Mouse (Mus musculus) midbrain, embryonic 14.5 days (tissue): ENCODE measurements around the gene Bcam. TPM values are rescaled to one million over a fixed set of nuclear protein-coding genes. Genes with fewer than 3 reads are reported as not detected.

Source experiments
- ATAC-seq: fragments of 200-750 bp; cut with Nextera tagmentation; 2 replicates; pipeline ENCODE4 v1.8.0; 2017; ENCODE audit warnings: moderate number of reproducible peaks, moderate library complexity; ENCODE audit not compliant: low FRiP score, low TSS enrichment
- DNase-seq: peaks from one replicate; pipeline ENCODE4 v3.0.0-alpha.2; 2015
- H3K27ac ChIP-seq: fragments of 300-500 bp; sonication (generic); replicated peaks from 2 replicates; pipeline ENCODE4 v1.5.1; 2014; ENCODE audit warnings: mild to moderate bottlenecking, low read depth, low read length, moderate library complexity
- H3K27me3 ChIP-seq: fragments of 300-500 bp; sonication (generic); 2 replicates; pipeline ENCODE4 v1.6.1; 2014; ENCODE audit warnings: low read length, control low read depth, mixed read lengths; ENCODE audit not compliant: control insufficient read depth, insufficient read depth
- H3K36me3 ChIP-seq: fragments of 300-500 bp; sonication (generic); 2 replicates; pipeline ENCODE4 v1.6.1; 2014; ENCODE audit warnings: low read length, control low read depth; ENCODE audit not compliant: control insufficient read depth, insufficient read depth
- H3K4me1 ChIP-seq: fragments of 300-500 bp; sonication (generic); 2 replicates; pipeline ENCODE4 v1.6.1; 2014; ENCODE audit warnings: mild to moderate bottlenecking, antibody characterized with exemption, low read length, control low read depth; ENCODE audit not compliant: control insufficient read depth, insufficient read depth
- H3K4me2 ChIP-seq: fragments of 300-500 bp; sonication (generic); 2 replicates; pipeline ENCODE4 v1.6.1; 2014; ENCODE audit warnings: mild to moderate bottlenecking, low read length, moderate library complexity
- H3K4me3 ChIP-seq: fragments of 300-500 bp; sonication (generic); replicated peaks from 2 replicates; pipeline ENCODE4 v1.5.1; 2014; ENCODE audit warnings: low read depth, low read length
- H3K9ac ChIP-seq: fragments of 300-500 bp; sonication (generic); replicated peaks from 2 replicates; pipeline ENCODE4 v1.6.1; 2014; ENCODE audit warnings: mild to moderate bottlenecking, low read length, moderate library complexity
- H3K9me3 ChIP-seq: fragments of 300-500 bp; sonication (generic); 2 replicates; pipeline ENCODE4 v1.6.1; 2016; ENCODE audit warnings: low read length, control low read depth, mixed read lengths; ENCODE audit not compliant: control insufficient read depth
- WGBS: fragments of 180-500 bp; shearing (Covaris S2); extraction: QIAGEN DNeasy Blood & Tissue Kit; methylation state at CpG from one replicate; pipeline ENCODE4 v1.1.7; 2014; 5-methylcytosine and 5-hydroxymethylcytosine counted together
- polyA plus RNA-seq: library from polyadenylated mRNA; unstranded; fragments of >200 nt; fragmentation: Nextera tagmentation; extraction: Ambion mirVana; gene quantifications from 2 replicates; pipeline ENCODE4 v1.2.1, GENCODE M21; 2014

Gene Bcam
- polyA plus RNA-seq, 1 experiment from 2014 or later: 7.8 TPM

- Histone ChIP-seq H3K27me3 (peaks cover 43% of the 10 kb centered on the region), H3K27ac (no peak overlapping the region), H3K9me3 (no peaks in the 10 kb centered on the region), H3K4me1 (0 out of 2 replicates have a peak, but pooled peaks cover 7% of the 10 kb centered on the region), H3K4me3 (peak overlapping the region; percentile 18), H3K36me3 (no peaks in the 10 kb centered on the region), H3K9ac (0 out of 2 replicates have a peak overlapping the region, but pooled peaks have one; percentile 9), H3K4me2 (peak overlapping the region; percentile 46)
- DNase-seq (peak; percentile 55), ATAC-seq (no peak)
- 4% methylated on average over 22 of the region's 22 CpGs for WGBS
Measured at GRCm38 (mm10) chr7:19811114-19811513, 40.3 kb upstream of the Bcam start.

GRCm38 (mm10) chr7:19809369-19809768 lies 38.6 kb upstream of the Bcam start:
- H3K4me1 ChIP-seq: 0 out of 2 replicates have a peak, but pooled peaks cover 6% of the 10 kb centered on the region
- peak overlapping the region; percentile 47 for H3K4me2 ChIP-seq
- peak overlapping the region; percentile 42; the same call in 1 of the 2 replicates for H3K9ac ChIP-seq
- DNase-seq (peak; percentile 65), ATAC-seq (peak; percentile 68; the same call in 1 of the 2 replicates)
- no peaks in the 10 kb centered on the region for H3K9me3 ChIP-seq
- H3K27me3 ChIP-seq: peaks cover 43% of the 10 kb centered on the region
- 3% methylated on average over 27 of the region's 27 CpGs for WGBS
- H3K36me3 ChIP-seq: no peaks in the 10 kb centered on the region
- H3K27ac ChIP-seq: no peak overlapping the region
- peak overlapping the region; percentile 25 for H3K4me3 ChIP-seq

DNA sequence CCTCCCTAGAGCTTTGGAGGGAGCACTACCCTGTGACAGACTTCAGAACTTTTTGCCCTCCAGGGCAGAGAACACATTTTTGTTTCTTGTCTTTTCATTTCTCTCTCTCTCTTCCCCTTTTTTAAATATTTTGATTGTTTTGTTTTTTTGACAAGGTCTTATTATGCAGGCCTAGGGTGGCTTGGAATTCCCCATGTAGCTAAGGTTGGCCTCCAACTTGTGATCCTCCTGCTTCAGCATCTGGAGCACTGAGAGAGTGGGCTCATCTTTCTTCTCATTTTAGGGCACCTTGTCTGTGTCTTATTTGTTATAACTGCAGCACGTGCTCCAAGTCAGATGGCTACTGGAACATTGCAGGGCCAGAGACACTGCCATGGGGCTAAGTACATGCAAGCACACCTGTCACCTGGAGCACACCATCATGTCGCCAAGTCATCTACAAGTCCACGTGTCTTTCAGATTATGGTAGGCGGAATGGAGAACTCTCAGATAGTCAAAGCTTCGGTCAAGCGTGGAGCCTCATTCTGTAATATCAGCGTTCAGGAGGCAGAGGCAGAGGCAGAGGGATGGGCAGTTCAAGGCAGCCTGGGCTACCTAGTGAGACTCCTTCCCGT lies 35.6 kb upstream of the Bcam start:
- Histone ChIP-seq H3K36me3 (no peaks in the 10 kb centered on the region), H3K27me3 (peaks cover 31% of the 10 kb centered on the region), H3K4me3 (no peak overlapping the region), H3K9me3 (no peaks in the 10 kb centered on the region), H3K27ac (no peak overlapping the region), H3K4me2 (no peak overlapping the region), H3K9ac (no peak overlapping the region), H3K4me1 (0 out of 2 replicates have a peak, but pooled peaks cover 6% of the 10 kb centered on the region)
- DNase-seq (no peak), ATAC-seq (no peak)
- WGBS: 86% methylated on average over 8 of the region's 8 CpGs

DNA sequence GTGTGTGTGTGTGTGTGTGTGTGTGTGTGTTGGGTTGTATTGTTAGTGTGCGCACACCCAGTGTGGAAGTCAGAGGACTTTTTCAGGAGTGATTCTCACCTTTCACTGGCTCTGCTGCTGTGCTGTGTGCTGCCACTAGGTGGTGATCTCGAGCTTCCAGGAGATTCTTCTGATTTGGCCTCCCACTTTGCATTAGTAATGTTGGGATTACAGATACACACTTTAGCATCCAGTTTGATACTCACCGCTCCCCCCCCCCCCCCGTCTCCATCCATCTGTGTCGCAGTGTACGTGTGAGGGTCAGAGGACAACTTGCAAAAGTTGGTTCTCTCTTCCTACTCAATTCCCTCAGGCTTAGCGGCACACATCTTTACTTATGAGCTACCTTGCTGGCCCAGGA lies 32.2 kb upstream of the Bcam start:
- ATAC-seq (no peak), DNase-seq (peak; percentile 86)
- WGBS: 18% methylated on average over 7 of the region's 7 CpGs

DNA sequence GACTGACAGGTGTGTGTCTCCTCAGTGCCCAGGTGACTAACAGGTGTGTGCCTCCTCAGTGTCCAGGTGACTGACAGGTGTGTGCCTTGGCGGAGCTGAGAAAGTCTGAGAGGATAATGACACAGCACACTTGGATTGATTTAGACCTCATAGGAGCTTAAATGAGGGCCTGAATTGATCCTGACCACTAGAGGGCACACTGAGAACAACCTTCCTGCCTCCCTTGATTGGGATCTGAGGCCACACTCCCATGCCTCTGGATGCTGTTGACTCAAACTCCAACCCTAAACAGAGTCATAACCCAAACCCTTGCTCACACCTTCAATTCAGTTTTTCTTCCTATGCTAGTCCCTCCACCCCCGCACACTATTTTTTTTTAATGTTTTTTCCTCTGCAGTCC lies 29.9 kb upstream of the Bcam start:
- Histone ChIP-seq H3K9ac (no peak overlapping the region), H3K36me3 (no peaks in the 10 kb centered on the region), H3K4me2 (no peak overlapping the region), H3K4me3 (no peak overlapping the region), H3K9me3 (no peaks in the 10 kb centered on the region), H3K27me3 (peaks cover 15% of the 10 kb centered on the region), H3K27ac (no peak overlapping the region), H3K4me1 (no peaks in the 10 kb centered on the region)
- 35% methylated on average over 2 of the region's 2 CpGs for WGBS
- peak; percentile 71 for DNase-seq
- no peak for ATAC-seq

More for the DNA sequence above, 32.2 kb upstream of the Bcam start:
- H3K27me3 ChIP-seq: no peaks in the 10 kb centered on the region
- no peaks in the 10 kb centered on the region for H3K36me3 ChIP-seq
- H3K27ac ChIP-seq: no peak overlapping the region
- H3K4me2 ChIP-seq: no peak overlapping the region
- H3K9ac ChIP-seq: no peak overlapping the region
- no peaks in the 10 kb centered on the region for H3K9me3 ChIP-seq
- no peak overlapping the region for H3K4me3 ChIP-seq
- no peaks in the 10 kb centered on the region for H3K4me1 ChIP-seq

- peaks cover 16% of the 10 kb centered on the region for H3K27me3 ChIP-seq
- H3K9ac ChIP-seq: no peak within 1 kb of the TSS
- H3K4me3 ChIP-seq: no peak within 1 kb of the TSS
- H3K36me3 ChIP-seq: no peaks in the 10 kb centered on the region
- H3K27ac ChIP-seq: no peak within 1 kb of the TSS
- WGBS: 4% methylated on average over 32 of the region's 32 CpGs
- DNase-seq (peak; percentile 68), ATAC-seq (no peak)
- H3K4me2 ChIP-seq: no peak within 1 kb of the TSS
- H3K4me1 ChIP-seq: no peaks in the 10 kb centered on the region
- no peaks in the 10 kb centered on the region for H3K9me3 ChIP-seq
Measured at GRCm38 (mm10) chr7:19796697-19797588, 26.1 kb upstream of the Bcam start, which contains the start of gene Cblc. Cblc (minus strand) TSS chr7:19796809.

- WGBS: 15% methylated on average over 18 of the region's 18 CpGs
- Histone ChIP-seq H3K4me2 (no peak overlapping the region), H3K27ac (no peak overlapping the region), H3K36me3 (no peaks in the 10 kb centered on the region), H3K27me3 (peaks cover 16% of the 10 kb centered on the region), H3K4me3 (no peak overlapping the region), H3K9ac (no peak overlapping the region), H3K4me1 (no peaks in the 10 kb centered on the region), H3K9me3 (no peaks in the 10 kb centered on the region)
- DNase-seq (no peak), ATAC-seq (no peak)
Measured at GRCm38 (mm10) chr7:19796254-19796653, 25.4 kb upstream of the Bcam start.

GRCm38 (mm10) chr7:19795236-19795635 lies 24.4 kb upstream of the Bcam start:
- no peak for ATAC-seq
- H3K4me1 ChIP-seq: no peaks in the 10 kb centered on the region

More at GRCm38 (mm10) chr7:19795236-19795635, 24.4 kb upstream of the Bcam start:
- H3K9ac ChIP-seq: no peak overlapping the region
- no peaks in the 10 kb centered on the region for H3K36me3 ChIP-seq
- H3K4me2 ChIP-seq: no peak overlapping the region
- no peak overlapping the region for H3K4me3 ChIP-seq
- H3K9me3 ChIP-seq: no peaks in the 10 kb centered on the region
- no peak for DNase-seq
- 60% methylated on average over 2 of the region's 2 CpGs for WGBS
- peaks cover 16% of the 10 kb centered on the region for H3K27me3 ChIP-seq
- no peak overlapping the region for H3K27ac ChIP-seq
